Mouse (Mus musculus) MEL (cell line): Measurements from ENCODE around the gene Bglap. TPM values are rescaled to one million over a fixed set of nuclear protein-coding genes. Genes with fewer than 3 reads are reported as not detected.
"Not testable (repeated sequence)": the region's sequence is repeated elsewhere in the genome, so short reads cannot be mapped to it uniquely, and the experiment has no call there.

Source experiments
- DNase-seq: peaks from one replicate; pipeline ENCODE4 v3.0.0; 2011; ENCODE audit warnings: low read depth, low spot score
- H3K27ac ChIP-seq: 2 replicates; pipeline ENCODE4 v1.5.1; 2012; ENCODE audit warnings: low read depth, mild to moderate bottlenecking, control low read depth, low read length, moderate library complexity; ENCODE audit not compliant: control insufficient read depth
- H3K27me3 ChIP-seq, 2 experiments: fragments of 150-350 bp in 1 of 2; sonication (generic) in 1 of 2; 2 replicates each; pipeline ENCODE4 v1.6.1; 2012; ENCODE audit warnings: low read length in 2 of 2, mild to moderate bottlenecking in 2 of 2, improper control_type of control experiment in 1 of 2, moderate library complexity in 1 of 2; ENCODE audit not compliant: insufficient read depth in 2 of 2, control insufficient read depth in 1 of 2
- H3K36me3 ChIP-seq, 2 experiments: 2 replicates each; pipeline ENCODE4 v1.6.1; 2012 to 2014; ENCODE audit warnings: low read length in 2 of 2, improper control_type of control experiment in 1 of 2, inconsistent platforms in 1 of 2, mild to moderate bottlenecking in 1 of 2; ENCODE audit not compliant: insufficient read depth in 2 of 2, control insufficient read depth in 1 of 2
- H3K4me1 ChIP-seq, 2 experiments: fragments of 150-350 bp in 1 of 2; sonication (generic) in 1 of 2; 2 replicates each; pipeline ENCODE4 v1.6.1; 2012; ENCODE audit warnings: low read length in 2 of 2, improper control_type of control experiment in 1 of 2, mild to moderate bottlenecking in 1 of 2; ENCODE audit not compliant: insufficient read depth in 2 of 2, control insufficient read depth in 1 of 2
- H3K4me3 ChIP-seq, 2 experiments: fragments of 150-350 bp in 1 of 2; sonication (generic) in 1 of 2; 2 replicates each; pipeline ENCODE4 v1.5.1; 2012; ENCODE audit warnings: low read depth in 2 of 2, low read length in 2 of 2, mild to moderate bottlenecking in 2 of 2, moderate library complexity in 2 of 2, control low read depth in 1 of 2, improper control_type of control experiment in 1 of 2; ENCODE audit not compliant: control insufficient read depth in 1 of 2, insufficient read depth in 1 of 2
- H3K79me2 ChIP-seq: 2 replicates; pipeline ENCODE4 v1.6.1; 2012; ENCODE audit warnings: mild to moderate bottlenecking, low read length, moderate library complexity; ENCODE audit not compliant: control insufficient read depth, poor library complexity, insufficient read depth
- H3K9ac ChIP-seq: 2 replicates; pipeline ENCODE4 v1.6.1; 2012; ENCODE audit warnings: low read depth, mild to moderate bottlenecking, control low read depth, low read length, moderate library complexity; ENCODE audit not compliant: control insufficient read depth, poor library complexity, severe bottlenecking
- H3K9me3 ChIP-seq: fragments of 150-350 bp; sonication (generic); replicated peaks from 2 replicates; pipeline ENCODE4 v1.6.1; 2012; ENCODE audit warnings: mild to moderate bottlenecking, low read length, improper control_type of control experiment, moderate library complexity; ENCODE audit not compliant: insufficient read depth
- BHLHE40 ChIP-seq: IDR thresholded peaks from 2 replicates; pipeline ENCODE4 v1.6.1; 2012; ENCODE audit warnings: low read depth, mild to moderate bottlenecking, inconsistent platforms, low read length, improper control_type of control experiment, borderline replicate concordance
- CHD1 ChIP-seq: IDR thresholded peaks from 2 replicates; pipeline ENCODE4 v1.6.1; 2012; ENCODE audit warnings: low read depth, mild to moderate bottlenecking, inconsistent platforms, low read length, improper control_type of control experiment
- CHD2 ChIP-seq: IDR thresholded peaks from 2 replicates; pipeline ENCODE4 v1.6.1; 2011; ENCODE audit warnings: low read length, improper control_type of control experiment
- ETS1 ChIP-seq: IDR thresholded peaks from 2 replicates; pipeline ENCODE4 v1.6.1; 2012; ENCODE audit warnings: low read depth, mild to moderate bottlenecking, inconsistent platforms, low read length, improper control_type of control experiment, moderate library complexity
- MXI1 ChIP-seq: IDR thresholded peaks from 2 replicates; pipeline ENCODE4 v1.6.1; 2011; ENCODE audit warnings: mild to moderate bottlenecking, low read depth, low read length, improper control_type of control experiment
- MYB ChIP-seq: IDR thresholded peaks from 2 replicates; pipeline ENCODE4 v1.6.1; 2011; ENCODE audit warnings: mild to moderate bottlenecking, low read depth, low read length, improper control_type of control experiment
- NELFE ChIP-seq: IDR thresholded peaks from 2 replicates; pipeline ENCODE4 v1.6.1; 2011; ENCODE audit warnings: low read depth, low read length, improper control_type of control experiment
- POLR2A ChIP-seq, 2 experiments: IDR thresholded peaks; 2 replicates each; pipeline ENCODE4 v1.6.1; 2011 to 2012; ENCODE audit warnings: low read length in 2 of 2, mild to moderate bottlenecking in 2 of 2, control low read depth in 1 of 2, improper control_type of control experiment in 1 of 2, low read depth in 1 of 2, moderate library complexity in 1 of 2; ENCODE audit not compliant: control insufficient read depth in 1 of 2, insufficient read depth in 1 of 2, poor library complexity in 1 of 2
- POLR2AphosphoS2 ChIP-seq: IDR thresholded peaks from 2 replicates; pipeline ENCODE4 v1.6.1; 2011; ENCODE audit warnings: low read length, improper control_type of control experiment
- RAD21 ChIP-seq: IDR thresholded peaks from 2 replicates; pipeline ENCODE4 v1.6.1; 2011; ENCODE audit warnings: mild to moderate bottlenecking, low read depth, low read length, improper control_type of control experiment
- RCOR1 ChIP-seq: IDR thresholded peaks from 2 replicates; pipeline ENCODE4 v1.6.1; 2012; ENCODE audit warnings: low read depth, mild to moderate bottlenecking, inconsistent platforms, low read length, improper control_type of control experiment
- SIN3A ChIP-seq: IDR thresholded peaks from 2 replicates; pipeline ENCODE4 v1.6.1; 2012; ENCODE audit warnings: low read length, improper control_type of control experiment, inconsistent platforms
- TCF12 ChIP-seq: IDR thresholded peaks from 2 replicates; pipeline ENCODE4 v1.6.1; 2014; ENCODE audit warnings: low read depth, mild to moderate bottlenecking, inconsistent platforms, low read length, improper control_type of control experiment, moderate library complexity
- UBTF ChIP-seq: IDR thresholded peaks from 2 replicates; pipeline ENCODE4 v1.6.1; 2012; ENCODE audit warnings: low read depth, mild to moderate bottlenecking, inconsistent platforms, low read length, improper control_type of control experiment, moderate library complexity, borderline replicate concordance; ENCODE audit not compliant: insufficient read depth
- USF2 ChIP-seq, 2 experiments: IDR thresholded peaks; 2 replicates each; pipeline ENCODE4 v1.6.1; 2011 to 2012; ENCODE audit warnings: improper control_type of control experiment in 2 of 2, low read length in 2 of 2, borderline replicate concordance in 1 of 2, inconsistent platforms in 1 of 2, low read depth in 1 of 2, mild to moderate bottlenecking in 1 of 2; ENCODE audit not compliant: insufficient read depth in 1 of 2
- ZC3H11A ChIP-seq: IDR thresholded peaks from 2 replicates; pipeline ENCODE4 v1.6.1; 2012; ENCODE audit warnings: low read depth, mild to moderate bottlenecking, inconsistent platforms, low read length, improper control_type of control experiment
- ZKSCAN1 ChIP-seq: IDR thresholded peaks from 2 replicates; pipeline ENCODE4 v1.6.1; 2012; ENCODE audit warnings: low read depth, mild to moderate bottlenecking, inconsistent platforms, low read length, improper control_type of control experiment, moderate library complexity
- ZMIZ1 ChIP-seq: IDR thresholded peaks from 2 replicates; pipeline ENCODE4 v1.6.1; 2012; ENCODE audit warnings: low read depth, mild to moderate bottlenecking, inconsistent platforms, low read length, improper control_type of control experiment, moderate library complexity
- ZNF384 ChIP-seq: IDR thresholded peaks from 2 replicates; pipeline ENCODE4 v1.6.1; 2012; ENCODE audit warnings: low read depth, mild to moderate bottlenecking, inconsistent platforms, low read length, improper control_type of control experiment
- polyA plus RNA-seq, 2 experiments: library from polyadenylated mRNA; stranded (reverse) in 1 of 2; unstranded in 1 of 2; fragments of >175 nt in 1 of 2; fragments of >200 nt in 1 of 2; gene quantifications; 2 replicates each; pipeline versions ENCODE4 v1.2.1 to v1.2.4; 2012; ENCODE audit warnings: low replicate concordance in 2 of 2, low read depth in 1 of 2; ENCODE audit not compliant: insufficient read length in 2 of 2, insufficient read depth in 1 of 2, missing spikeins in 1 of 2
- total RNA-seq: library from RNA; depleted of rRNA; stranded (reverse); fragments of 300-350 nt; gene quantifications from 2 replicates; pipeline ENCODE4 v1.2.3, GENCODE M21; 2012

Gene Bglap
- total and polyA plus RNA-seq, 3 experiments: 0.17 TPM; not detected in 2

GRCm38 (mm10) chr3:88366830-88367428, 17.3 kb downstream of the Bglap start:
- H3K27ac ChIP-seq, DNase-seq: not testable (repeated sequence)

DNA sequence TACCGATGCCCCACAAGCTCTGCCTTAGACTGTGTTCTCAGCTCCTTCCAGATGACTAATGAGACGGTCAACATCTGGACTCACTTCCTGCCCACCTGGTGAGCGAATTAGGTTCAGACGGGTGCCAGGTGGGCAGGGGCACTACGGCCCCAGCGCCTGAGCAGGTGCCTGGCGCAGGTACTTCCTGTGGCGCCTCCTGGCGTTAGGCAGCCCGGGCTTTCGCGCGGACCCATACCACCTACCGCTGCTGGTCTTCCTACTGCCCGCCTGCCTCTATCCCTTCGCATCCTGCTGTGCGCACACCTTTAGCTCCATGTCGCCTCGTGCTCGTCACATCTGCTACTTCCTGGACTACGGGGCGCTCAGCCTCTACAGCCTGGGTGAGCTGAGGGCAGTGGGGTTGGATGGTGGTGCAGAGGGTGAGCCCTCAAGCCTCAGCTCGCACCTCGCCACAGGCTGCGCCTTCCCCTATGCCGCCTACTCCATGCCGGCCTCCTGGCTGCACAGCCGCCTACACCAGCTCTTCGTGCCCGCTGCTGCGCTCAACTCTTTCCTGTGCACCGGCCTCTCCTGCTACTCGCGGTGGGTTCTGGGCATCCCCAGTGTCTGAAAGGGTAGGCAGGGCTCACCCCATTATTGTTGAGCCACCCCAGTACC, 18.4 kb downstream of the Bglap start:
- no peaks in the 10 kb centered on the region for H3K27me3 ChIP-seq
- TF ChIP-seq ZMIZ1: no peak
- TF ChIP-seq NELFE: no peak
- no peak for TF ChIP-seq ZNF384
- TF ChIP-seq BHLHE40: no peak
- TF ChIP-seq MYB: no peak
- TF ChIP-seq UBTF: no peak
- TF ChIP-seq ETS1: no peak
- no peak for TF ChIP-seq POLR2A (IDR thresholded peaks at IDR 0.05; ENCODE audit: control insufficient read depth in 1 of 2, insufficient read depth in 1 of 2, low read depth in 1 of 2, low read length in 2 of 2, poor library complexity in 1 of 2)
- no peak for TF ChIP-seq USF2 (IDR thresholded peaks at IDR 0.05; ENCODE audit: borderline replicate concordance in 1 of 2, insufficient read depth in 1 of 2, low read depth in 1 of 2, low read length in 2 of 2)
- no peak for TF ChIP-seq ZC3H11A
- no peak for TF ChIP-seq RCOR1
- no peak overlapping the region for H3K4me3 ChIP-seq
- H3K27ac ChIP-seq: no peak overlapping the region
- H3K9ac ChIP-seq: no peak overlapping the region
- no peaks in the 10 kb centered on the region for H3K9me3 ChIP-seq
- H3K4me1 ChIP-seq: no peaks in the 10 kb centered on the region
- DNase-seq: no peak
- no peaks in the 10 kb centered on the region for H3K36me3 ChIP-seq
- H3K79me2 ChIP-seq: no peaks in the 10 kb centered on the region

More at GRCm38 (mm10) chr3:88366830-88367428, 17.3 kb downstream of the Bglap start:
- not testable (repeated sequence) for H3K79me2 ChIP-seq, H3K9ac ChIP-seq, H3K9me3 ChIP-seq, H3K36me3 ChIP-seq, H3K4me1 ChIP-seq, H3K27me3 ChIP-seq, H3K4me3 ChIP-seq

DNA sequence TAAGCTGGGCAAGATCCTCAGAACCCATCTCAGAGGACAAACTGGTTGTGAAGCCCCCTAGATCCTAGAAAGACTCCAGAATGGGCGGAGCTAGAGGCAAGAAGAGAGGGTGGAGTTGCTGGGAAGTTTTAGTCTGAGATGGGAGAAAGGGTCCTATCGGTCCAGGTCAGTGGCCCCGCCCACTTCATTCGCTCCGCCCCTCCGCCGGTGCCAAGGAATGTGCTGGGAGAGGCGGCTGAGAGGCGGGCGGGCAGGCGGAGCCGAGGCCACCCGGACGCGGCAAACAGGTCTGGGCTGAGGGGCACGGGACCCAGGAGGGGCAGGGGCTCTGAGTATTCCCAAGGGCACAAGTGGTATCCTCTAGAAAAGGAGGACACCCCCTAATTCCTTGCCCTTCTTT, 19.9 kb downstream of the Bglap start, which contains the start of gene Paqr6:
Gene Paqr6, plus strand, starts transcription at position 248 of the 400 bp plus-strand sequence.
- H3K79me2 ChIP-seq: no peaks in the 10 kb centered on the region
- no peaks in the 10 kb centered on the region for H3K27me3 ChIP-seq
- no peak for DNase-seq
- H3K27ac ChIP-seq: no peak within 1 kb of the TSS
- no peak within 1 kb of the TSS for H3K4me3 ChIP-seq
- H3K4me1 ChIP-seq: no peaks in the 10 kb centered on the region
- no peaks in the 10 kb centered on the region for H3K9me3 ChIP-seq
- no peak within 1 kb of the TSS for H3K9ac ChIP-seq
- H3K36me3 ChIP-seq: no peaks in the 10 kb centered on the region; a peak in 1 of 4 replicates
- TF ChIP-seq ZMIZ1: no peak
- no peak for TF ChIP-seq POLR2AphosphoS2
- TF ChIP-seq CHD1: no peak
- no peak for TF ChIP-seq USF2 (IDR thresholded peaks at IDR 0.05; ENCODE audit: borderline replicate concordance in 1 of 2, insufficient read depth in 1 of 2, low read depth in 1 of 2, low read length in 2 of 2)
- TF ChIP-seq MXI1: no peak
- TF ChIP-seq ZKSCAN1: no peak
- no peak for TF ChIP-seq SIN3A
- TF ChIP-seq RAD21: no peak
- no peak for TF ChIP-seq TCF12
- no peak for TF ChIP-seq CHD2
